Mouse (Mus musculus) mesoderm, embryonic 11.5 days (tissue): Measurements from ENCODE around the gene Pdzd8.

Experiments used
- DNase-seq: peaks from one replicate; pipeline ENCODE4 v3.0.0-alpha.2; 2012; ENCODE audit warnings: low read depth, low spot score

Pdzd8 gene

DNA sequence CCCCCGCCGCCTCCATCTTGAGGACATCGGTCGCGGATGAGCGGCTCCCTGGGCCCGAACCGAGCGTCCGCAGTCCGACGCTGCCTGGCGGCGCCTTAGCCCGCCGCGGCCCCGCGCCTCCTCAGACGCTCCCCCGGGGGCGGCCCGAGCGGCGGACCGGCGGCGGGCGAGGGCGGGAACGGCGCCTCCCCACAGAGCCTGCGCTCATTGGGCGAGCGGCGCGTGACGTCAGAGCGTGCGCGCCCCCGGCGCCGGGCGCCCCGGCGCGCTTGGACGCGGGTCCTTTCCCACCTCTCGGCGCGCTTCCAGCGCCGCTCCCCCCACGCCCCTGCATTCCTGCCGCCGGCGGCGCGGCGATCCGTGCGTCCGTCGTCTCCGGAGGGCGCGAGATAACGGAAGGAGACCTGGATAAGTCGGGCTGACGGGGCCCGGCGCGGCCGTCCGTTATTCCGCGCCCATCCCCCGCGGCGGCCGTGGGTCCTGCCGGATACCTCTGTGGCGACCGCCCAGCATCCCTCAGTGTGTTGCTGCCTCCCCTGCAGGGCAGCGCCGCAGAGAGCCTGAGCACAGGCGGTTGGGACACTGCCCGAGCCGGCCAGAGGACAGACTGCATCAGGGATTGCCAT, at the start of gene Pdzd8:
Pdzd8 (minus strand) TSS at position 123 of the 626 bp plus-strand sequence.
- peak; percentile 96 for DNase-seq

DNA sequence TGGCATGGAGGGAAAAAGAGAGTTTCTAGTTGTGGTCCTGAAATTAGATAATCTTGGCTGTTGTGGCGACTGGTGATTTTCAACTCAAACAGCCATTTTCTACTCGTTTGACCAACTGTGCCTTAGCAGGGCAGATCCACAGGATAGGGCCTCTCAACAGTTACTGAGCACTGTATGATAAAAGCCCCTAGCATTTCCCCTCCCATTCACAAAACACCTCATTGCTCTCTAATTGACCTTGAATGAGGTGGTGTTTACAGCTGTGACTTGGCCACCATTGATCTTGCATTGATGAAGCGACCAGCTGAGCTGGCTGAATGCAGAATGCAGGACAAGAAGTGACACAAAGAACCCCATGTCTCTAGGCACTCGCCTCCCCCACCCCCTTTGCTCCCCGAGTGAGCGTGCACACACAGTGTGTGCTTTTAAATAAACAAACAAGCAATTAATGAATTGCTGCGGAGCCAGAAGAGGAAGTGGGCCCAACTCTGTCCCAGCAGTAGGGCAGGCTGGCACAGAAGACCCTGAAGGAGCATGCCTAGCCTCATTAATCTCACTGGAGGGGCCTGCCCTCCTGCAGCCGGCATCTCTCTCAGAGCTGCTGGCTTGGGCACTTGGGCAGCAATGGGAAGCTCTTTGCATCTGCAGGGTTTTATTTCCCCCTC, 48.3 kb upstream of the Pdzd8 start:
- no peak for DNase-seq

DNA sequence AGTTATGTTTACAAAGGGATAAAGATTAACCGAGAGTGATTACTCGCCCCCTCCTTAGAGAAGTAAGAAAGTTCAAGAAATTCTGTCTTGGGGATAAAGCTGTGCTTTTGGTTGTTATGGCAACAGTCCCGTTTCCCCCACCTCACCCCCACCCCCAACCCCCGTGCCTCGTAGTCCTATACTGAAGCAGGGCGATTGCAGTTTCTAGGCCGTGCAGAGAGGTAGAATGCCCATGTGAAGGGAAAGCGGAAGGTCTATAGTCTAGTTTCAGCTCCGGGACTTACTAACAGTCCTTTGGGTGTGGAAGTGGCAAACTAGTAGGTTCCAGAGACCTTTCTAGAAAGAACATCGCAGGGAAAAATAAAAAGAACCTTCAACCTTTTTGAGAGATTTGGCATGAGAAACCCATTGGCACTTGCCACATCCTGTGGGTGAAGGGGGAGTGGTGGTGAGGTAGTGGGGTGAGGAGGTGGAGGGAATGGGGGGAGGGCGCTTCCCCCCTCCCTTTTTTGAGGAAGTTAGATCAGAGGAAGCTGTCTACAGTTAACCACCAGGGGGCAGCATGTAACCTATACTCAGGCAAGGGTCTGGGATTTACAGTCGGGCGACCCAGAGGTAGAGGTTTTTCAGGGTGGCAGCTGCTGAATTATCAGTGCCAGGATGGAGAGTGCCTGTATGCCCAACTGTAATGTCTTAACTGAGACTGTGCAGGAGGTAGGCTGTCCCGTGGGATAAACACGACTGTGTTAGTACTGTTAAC, 43.4 kb upstream of the Pdzd8 start:
- peak; percentile 82 for DNase-seq

DNA sequence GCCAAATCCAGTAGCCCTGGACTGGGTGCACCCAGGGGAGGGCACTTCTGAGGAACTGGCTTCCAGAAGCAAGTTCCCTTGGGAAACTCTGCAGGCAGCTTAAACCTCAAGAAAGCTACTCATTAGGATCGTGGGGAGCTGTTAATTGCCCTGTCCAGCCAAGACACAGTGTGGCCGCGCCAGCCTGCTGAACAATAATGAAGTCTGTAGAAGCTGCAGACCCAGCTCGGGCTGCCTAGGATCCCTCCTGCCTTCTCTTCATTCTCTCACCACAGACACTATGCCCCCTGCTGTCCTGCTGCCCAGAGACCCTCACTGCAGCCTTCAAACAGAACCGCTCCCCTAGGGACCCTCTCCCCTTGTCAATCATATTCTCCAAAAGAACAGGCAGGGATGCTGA, 42.8 kb upstream of the Pdzd8 start:
- DNase-seq, result no peak

DNA sequence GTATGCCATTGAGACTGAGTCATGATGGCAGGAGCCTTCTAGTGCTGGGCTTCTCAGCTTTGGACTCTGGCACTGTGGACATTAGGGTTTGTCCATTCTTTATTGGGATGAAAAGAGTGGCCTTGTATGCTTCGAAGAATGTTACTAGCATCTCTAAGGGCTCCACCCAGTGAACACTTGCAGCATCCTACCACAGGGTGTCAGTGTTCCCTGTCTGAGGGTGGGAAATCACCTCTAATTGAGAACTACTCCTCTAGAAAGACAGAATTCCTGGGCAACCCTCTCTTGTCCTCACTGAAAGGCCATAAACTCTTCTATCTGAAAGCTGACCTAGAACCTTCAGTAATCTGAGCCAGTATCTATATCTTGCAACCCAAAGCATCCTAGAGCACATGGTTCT, 41.6 kb upstream of the Pdzd8 start:
- peak; percentile 43 for DNase-seq

DNA sequence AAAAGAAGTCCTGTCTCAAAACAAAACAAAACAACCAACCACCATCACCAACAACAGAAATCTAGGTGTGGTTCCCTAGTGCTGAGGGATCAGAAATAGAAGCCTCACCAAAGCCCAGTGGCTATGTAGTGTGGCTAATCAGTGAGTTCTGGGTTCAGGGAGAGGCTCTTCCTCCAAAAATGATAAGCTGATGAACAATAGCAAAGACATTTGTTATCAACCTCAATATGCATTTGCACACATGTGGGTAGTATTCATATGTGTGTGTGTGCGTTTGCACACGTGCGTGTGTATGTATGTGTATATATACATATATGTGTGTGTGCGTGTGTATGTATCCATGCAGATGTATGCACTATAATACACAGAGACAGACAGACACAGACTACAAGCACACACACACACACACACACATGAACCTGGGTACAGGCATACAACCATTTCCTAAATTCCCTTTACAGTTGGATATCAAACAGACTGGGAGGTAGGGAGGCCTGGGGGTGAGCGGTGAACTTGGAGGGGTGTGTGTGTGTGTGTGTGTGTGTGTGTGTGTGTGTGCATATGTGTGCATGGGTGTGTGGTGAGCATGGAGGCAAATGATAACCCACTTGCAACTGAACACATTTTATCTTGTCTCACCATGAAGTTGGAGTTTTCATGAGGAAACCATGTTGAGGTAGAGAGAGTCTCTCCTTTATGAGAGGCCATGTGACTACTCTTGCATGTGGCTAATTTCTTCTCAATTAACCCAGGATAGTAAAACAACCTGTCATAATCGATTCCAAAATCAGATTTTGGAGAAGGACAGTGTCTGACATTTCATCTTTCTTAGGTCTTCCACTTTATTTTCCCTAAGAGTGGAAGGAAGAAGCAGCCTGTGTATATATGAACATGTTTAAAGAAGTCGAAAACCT, 39.3 kb upstream of the Pdzd8 start:
- DNase-seq, result no peak

DNA sequence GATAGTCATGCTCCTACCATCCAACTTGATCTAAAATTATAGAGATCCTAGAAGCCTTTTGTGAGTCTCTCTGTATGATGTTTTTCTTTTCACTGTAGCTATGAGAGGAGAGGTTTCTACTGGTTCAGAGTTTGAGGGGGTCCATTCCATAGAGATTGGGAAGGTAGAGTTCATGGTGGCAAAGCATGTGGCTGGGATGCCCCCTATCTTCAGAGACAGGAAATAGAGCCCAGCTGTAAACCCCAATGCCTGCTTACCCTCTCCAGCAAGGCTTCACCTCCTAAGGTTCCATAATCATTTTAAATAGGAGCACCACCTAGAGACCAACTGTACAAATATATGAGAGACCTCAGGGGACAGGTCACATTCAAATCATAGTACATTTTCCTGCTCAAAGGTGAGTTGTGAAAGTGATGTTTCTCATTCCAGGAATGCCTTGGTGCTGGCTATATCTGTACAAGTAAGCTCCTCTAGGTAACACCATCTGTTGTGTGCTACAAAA, 36.9 kb upstream of the Pdzd8 start:
- DNase-seq, result no peak

DNA sequence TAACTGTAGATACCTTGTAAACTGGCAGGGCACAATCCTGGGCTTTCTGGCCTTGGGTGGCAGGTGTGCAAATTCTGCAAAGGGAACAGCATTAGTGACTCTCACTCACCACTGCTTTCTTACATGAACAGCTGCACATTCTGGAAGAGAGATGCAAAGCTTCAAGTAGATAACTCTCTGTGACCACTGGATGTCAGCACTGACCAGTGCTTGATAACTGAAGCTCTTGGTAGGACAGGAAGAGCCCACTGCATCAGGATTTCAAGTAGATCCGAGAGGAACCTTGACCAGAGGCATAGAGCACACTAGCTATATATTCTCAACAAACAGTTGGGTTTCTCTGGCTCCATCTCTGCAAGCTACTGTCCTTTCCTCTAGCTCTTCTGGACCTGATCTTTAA, 34.4 kb upstream of the Pdzd8 start:
- DNase-seq, result no peak

DNA sequence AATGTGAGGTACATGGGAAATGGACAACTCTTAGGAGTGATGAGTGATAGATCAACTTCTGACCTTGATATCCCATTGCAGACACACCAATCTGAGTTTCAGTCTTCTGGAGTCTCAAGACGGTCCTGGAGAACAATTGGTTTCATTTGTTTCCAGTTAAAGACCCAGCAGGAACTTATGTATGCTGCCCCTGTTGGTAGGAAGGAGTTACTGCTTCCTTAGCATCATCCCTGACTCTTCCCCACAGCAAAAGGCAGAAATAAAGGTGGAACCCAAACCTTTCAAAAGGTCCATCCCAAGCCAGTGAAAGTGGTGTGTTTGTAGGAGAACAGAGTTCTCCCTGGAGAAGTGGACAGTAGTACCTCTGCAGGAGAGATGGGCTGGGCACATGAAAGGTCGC, 30.9 kb upstream of the Pdzd8 start:
- no peak for DNase-seq

DNA sequence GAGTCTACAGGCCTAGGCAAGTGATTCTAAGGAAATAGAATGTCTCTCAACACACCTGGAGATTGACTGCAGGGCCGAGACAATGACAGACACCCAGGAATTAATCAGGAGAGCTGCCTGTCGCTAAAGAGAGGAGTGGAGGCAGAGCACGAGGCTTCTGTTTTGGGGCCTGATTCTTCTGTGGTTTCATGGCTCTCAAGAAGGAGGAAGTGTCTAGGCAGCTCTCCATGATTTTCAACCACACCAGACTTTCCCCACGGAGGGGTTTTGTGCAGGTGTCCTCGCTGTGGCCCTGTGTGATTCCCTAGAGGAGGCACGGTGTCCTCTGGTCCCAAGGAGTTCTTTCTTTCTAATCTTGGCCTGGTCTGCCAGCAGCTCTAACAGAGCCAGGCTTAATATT, 29.4 kb upstream of the Pdzd8 start:
- no peak for DNase-seq

DNA sequence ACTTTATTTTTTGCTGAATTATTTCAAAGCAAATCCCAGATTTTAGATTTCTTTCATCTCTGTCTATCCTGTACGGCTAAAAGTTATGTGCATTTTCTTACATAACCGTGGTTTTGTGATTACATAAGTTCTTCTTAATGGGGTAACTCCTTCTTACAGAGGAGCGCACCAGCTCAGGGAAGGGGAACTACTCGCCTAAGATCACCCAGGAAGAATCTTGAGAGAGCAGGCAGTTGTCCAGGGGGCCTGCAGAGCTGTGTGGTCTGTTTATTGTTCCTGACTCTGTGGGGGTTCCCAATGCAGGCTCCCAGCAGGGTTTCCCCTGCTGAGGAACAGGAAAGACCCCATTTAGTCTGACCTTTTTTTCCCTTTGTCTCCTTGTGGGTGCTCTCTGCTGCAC, 27.3 kb upstream of the Pdzd8 start:
- no peak for DNase-seq

DNA sequence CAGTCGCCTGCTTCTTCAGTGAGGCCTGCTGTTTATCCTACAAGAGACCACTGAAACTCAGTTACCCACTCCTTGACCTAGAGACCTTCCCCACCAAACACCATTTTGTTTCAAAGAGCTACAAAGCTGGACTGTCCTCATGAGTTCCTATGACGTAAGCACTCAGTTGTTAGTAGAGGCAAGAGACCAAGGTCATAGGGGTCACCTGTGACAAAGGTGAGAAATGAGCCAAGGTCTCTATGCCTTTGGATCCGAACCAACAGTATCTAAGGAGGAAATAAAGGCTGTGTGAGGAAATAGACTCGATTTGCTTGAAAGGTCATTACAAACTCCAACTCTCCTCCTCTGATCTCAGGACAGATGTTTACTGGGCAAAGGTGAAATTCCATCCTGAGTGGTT, 25.4 kb upstream of the Pdzd8 start:
- no peak for DNase-seq

DNA sequence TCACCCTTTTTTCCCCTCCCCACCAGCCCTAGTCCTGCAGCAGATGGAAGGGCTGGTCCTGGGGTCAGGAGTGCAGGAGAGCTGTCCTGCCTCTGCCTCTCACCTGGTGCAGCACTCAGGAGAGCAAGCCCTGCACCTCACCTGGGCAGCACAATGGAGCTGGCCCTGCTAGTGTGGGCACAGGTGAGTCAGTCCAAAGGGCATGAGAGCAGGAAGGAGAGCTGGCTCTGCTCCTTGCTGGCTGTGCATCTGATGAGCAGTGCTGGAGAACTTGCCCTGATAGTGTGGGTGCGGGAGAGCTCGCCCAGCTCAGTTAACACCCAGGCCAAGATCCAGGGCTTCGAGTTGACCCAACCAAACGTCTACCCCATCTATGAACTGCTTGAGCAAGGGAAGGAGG, 22.3 kb upstream of the Pdzd8 start:
- no peak for DNase-seq

DNA sequence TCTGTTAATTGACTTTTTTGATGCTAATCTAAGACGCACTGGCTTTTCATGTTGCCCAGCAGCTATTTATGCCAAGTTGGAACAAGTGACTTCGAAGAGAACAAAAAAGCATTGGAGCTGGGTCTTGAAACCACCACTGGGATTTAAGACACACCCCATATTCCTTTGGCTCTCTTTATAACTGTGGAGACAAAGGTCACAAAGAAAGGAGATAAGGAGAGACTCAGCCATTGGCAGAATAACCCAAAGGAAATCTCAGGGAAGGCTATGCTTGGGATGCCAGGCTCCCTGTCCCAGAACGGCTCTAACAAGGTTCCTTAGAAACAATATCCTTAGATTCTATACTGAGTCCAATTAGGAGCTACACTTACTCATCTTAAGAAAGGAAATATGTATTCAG, 21.1 kb upstream of the Pdzd8 start:
- no peak for DNase-seq

DNA sequence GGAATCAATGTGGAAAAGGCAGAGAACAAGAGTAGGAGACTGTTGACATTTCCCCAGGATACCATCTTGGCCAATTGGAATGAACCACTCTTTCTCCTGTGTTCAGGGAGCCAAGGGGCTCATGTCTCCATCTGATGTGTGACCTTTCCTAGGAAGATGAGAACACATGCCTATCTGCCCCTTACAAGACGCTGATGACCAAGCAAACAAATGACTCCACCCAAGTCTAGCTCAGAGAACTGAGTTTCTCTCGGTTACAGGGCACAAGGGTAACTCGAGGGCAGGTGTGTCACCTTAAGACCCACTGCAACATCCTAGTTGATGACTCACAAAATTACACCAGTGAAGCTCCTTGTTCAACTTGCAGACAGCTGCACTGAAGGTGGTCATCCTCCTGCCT, 18.1 kb upstream of the Pdzd8 start:
- no peak for DNase-seq

DNA sequence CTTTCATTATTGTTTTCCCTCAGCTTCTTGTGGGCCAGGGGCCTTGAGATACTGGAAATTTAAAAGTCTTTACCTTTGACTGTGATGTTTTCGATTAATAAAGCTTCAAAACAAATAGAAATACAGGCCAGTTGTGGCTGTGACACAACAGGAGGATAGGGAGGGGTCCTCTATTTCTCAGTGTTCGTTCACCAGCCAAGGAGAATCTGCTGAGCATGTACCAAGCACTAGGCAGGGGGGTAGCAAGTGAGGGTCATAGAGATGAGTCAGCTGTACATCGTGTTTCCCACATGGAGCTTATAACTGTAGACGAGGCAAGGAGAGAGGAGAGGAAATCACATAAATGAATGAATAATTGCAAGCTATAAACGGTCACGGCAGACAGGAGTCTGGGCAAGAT, 17.1 kb upstream of the Pdzd8 start:
- DNase-seq, result no peak

DNA sequence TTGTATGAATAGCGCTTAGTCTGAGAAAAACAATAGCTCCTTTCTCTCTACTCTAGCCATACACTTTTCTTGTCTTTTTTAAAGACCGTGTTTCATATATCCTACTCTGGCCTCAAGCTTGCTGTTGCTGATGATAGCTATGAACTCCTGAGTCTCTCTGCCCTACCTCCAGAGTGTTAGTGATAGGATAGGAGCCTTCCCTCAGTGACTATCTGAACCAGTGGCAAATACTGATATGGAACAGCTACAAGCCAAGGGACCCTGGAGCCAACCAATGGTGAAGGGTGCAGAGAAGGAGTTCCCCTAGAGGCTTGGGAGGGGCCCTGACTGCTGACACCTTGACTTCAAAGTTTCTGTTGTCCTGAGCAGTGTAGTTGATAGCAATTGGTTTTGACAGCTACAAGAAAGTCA, 14.9 kb upstream of the Pdzd8 start:
- DNase-seq, result no peak

DNA sequence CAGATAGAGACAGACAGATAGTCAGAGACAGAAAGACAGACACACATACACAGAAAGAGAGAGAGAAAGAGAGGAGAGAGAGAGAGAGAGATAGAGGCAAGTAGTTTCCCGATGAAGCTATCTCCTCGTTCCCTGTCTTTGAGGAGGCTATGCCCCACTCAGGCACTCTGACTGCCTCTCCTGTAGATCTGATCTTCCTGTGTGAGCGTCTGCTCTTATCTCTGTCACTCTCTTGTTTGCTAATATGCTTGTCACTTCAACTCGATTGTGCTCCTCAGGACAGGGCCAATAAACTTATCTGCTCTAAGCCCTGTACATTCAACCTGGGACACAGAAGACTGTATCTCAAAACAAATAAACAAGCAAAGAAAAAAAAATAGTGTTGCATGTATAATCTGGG, 13.6 kb upstream of the Pdzd8 start:
- no peak for DNase-seq

DNA sequence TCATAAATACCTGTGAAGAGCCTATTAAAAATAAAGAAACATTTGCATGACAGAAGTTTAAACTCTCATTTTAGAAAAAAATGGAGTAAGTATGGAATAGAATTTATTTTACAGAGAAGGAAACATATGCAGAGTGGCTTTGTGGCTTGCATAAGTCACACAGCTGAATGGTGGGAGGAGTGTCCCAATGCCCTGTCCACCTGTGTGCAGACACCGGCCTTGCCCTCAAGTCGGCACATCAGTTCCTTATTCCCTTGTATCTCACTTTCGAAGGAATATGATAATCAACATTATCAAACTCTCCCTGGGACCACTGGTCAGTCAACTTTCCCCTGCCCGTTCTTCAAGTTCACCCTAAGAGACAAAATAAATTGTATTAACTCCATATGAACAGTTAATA, 12.3 kb upstream of the Pdzd8 start:
- no peak for DNase-seq

DNA sequence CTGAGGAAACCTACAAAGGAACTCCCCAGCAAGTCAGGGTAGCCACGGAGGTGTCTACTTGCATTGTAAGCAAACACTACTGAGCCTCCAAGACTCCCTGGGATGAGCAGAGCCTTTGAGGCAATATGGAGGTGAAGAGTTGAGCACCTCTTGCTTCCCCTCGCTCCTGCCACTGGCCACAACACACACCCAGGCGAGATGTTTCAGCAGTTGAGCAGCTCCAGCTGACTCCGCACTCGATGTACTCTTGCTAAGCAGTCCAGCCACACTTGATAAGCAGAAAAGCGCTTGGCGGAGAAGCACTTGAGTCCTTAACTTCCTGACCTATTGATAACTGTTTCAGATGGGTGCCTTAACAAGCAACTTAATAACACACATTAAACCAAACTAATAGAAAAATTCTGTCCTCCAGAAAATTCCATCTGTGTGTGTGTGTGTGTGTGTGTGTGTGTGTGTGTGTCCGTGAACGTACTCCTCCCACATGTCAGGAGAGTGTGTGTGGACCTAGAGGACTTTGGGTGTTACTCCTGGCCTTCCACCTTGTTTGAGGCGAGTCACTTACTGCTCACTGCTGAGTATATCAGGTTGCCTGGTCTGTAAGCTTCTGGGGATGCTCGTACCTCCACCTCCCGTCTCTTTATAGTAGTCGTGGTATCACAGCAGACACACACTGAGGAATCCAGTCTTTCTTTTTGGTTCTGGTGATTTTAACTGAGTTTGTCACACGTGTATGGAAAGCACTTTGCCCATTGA, 11.4 kb upstream of the Pdzd8 start:
- DNase-seq, result no peak

DNA sequence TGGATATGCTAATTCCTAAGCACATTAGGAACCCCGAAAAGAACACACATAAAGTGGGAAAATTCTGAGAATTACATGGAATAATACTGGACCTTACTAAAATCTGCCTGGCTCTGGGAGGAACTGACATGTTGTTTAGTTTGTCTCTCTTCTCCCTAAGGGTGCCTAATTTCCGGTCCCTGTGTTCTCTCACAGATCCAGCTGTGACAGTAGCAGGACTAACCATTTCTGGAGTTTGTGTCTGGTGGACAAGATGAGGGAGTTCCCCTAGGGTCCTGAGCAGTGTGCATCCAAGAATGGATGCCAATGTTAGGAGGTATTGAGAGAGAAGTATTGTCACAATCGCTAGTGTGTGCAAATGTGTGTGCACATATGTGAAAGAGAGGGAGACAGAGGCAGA, 10.8 kb upstream of the Pdzd8 start:
- DNase-seq, result no peak
